Comparison of ENCODE assay signal across 8 mouse cellular contexts in the genomic region with DNA sequence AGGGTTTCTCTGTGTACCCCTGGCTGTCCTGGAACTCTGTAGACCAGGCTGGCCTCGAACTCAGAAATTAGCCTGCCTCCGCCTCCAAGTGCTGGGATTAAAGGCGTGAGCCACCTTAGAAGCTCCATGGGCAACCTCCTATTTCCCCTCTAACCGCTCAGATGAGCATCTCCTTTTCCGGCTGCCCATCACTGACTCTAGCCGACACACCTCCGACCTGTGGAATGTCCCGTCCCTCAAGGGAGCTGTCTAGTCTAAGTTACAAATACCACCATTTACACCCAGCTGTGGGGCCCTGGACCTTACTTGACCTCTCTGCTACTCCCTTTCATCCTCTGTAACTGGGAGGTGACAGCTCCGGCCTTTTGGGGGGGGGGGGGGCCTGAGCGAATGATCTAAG. TPM values are rescaled to one million over a fixed set of nuclear protein-coding genes. Genes with fewer than 3 reads are reported as not detected.
DNase-seq lines count a peak whose midpoint lies in the region; ATAC-seq and TF ChIP-seq lines count a peak whose summit lies in the region.

No protein-coding gene starts in this region.

- DNase-seq in lung, adult 2 months, result no peak
- no peak for DNase-seq in lung, postnatal 14 days
- DNase-seq in hindbrain, embryonic 11.5 days (ENCODE audit: low spot score), result no peak
- DNase-seq in midbrain, embryonic 11.5 days (ENCODE audit: low spot score, missing footprints), result no peak
- no peak for DNase-seq in right cerebral cortex, adult 18-20 months
- no peak for DNase-seq in thymus, postnatal 0 days (ENCODE audit: low spot score)
- no peak for DNase-seq in thymus, postnatal 14 days

- ATAC-seq in hindbrain, embryonic 11.5 days (ENCODE audit: low FRiP score), result no peak
- 0 out of 2 replicates have a peak, but pooled peaks have one; percentile 10 for ATAC-seq in midbrain, embryonic 11.5 days (ENCODE audit: low FRiP score)

- TF ChIP-seq POLR2A in lung, adult 2 months (IDR thresholded peaks at IDR 0.05; ENCODE audit: borderline replicate concordance, extremely low read depth, low read depth, low read length), result no peak
- no peak for TF ChIP-seq POLR2A in cortical plate, adult 2 months (IDR thresholded peaks at IDR 0.05; ENCODE audit: extremely low read depth, insufficient read depth, low read length)

- H3K36me3 ChIP-seq in hindbrain, embryonic 11.5 days (ENCODE audit: control insufficient read depth, insufficient read depth, low read length), result no peaks in the 10 kb centered on the region
- H3K36me3 ChIP-seq in midbrain, embryonic 11.5 days (ENCODE audit: control insufficient read depth, insufficient read depth, low read length), result no peaks in the 10 kb centered on the region

- peak overlapping the region; percentile 68 for H3K4me3 ChIP-seq in lung, adult 2 months (replicated peaks; ENCODE audit: extremely low read depth, low read depth, low read length)
- peak overlapping the region; percentile 69 for H3K4me3 ChIP-seq in cortical plate, adult 2 months (ENCODE audit: insufficient read depth, low read length)
- H3K4me3 ChIP-seq in hindbrain, embryonic 11.5 days (ENCODE audit: low read depth, low read length), result peak overlapping the region; percentile 96
- peak overlapping the region; percentile 93 for H3K4me3 ChIP-seq in midbrain, embryonic 11.5 days (ENCODE audit: low read depth, low read length)

- H3K9ac ChIP-seq in hindbrain, embryonic 11.5 days (ENCODE audit: low read depth, low read length), result peak overlapping the region; percentile 65
- H3K9ac ChIP-seq in midbrain, embryonic 11.5 days (ENCODE audit: low read length), result peak overlapping the region; percentile 81

- H3K27ac ChIP-seq in cortical plate, adult 2 months (ENCODE audit: insufficient read depth, low read length), result no peak overlapping the region
- 0 out of 2 replicates have a peak overlapping the region, but pooled peaks have one; percentile 20 for H3K27ac ChIP-seq in hindbrain, embryonic 11.5 days (ENCODE audit: low read depth, low read length)
- 0 out of 2 replicates have a peak overlapping the region, but pooled peaks have one; percentile 42 for H3K27ac ChIP-seq in midbrain, embryonic 11.5 days (ENCODE audit: low read depth, low read length)

- H3K27me3 ChIP-seq in hindbrain, embryonic 11.5 days (ENCODE audit: control insufficient read depth, insufficient read depth, low read length), result no peaks in the 10 kb centered on the region
- H3K27me3 ChIP-seq in midbrain, embryonic 11.5 days (ENCODE audit: control insufficient read depth, insufficient read depth, low read length), result no peaks in the 10 kb centered on the region

- TF ChIP-seq CTCF in lung, adult 2 months (IDR thresholded peaks at IDR 0.05; ENCODE audit: insufficient read depth, low read length), result no peak
- no peak for TF ChIP-seq CTCF in cortical plate, adult 2 months (IDR thresholded peaks at IDR 0.05; ENCODE audit: extremely low read depth, insufficient read depth, low read length)

- WGBS in lung, adult 2 months, result 9% methylated on average over 10 of the region's 10 CpGs
- WGBS in hindbrain, embryonic 11.5 days, result 13% methylated on average over 10 of the region's 10 CpGs
- 9% methylated on average over 10 of the region's 10 CpGs for WGBS in midbrain, embryonic 11.5 days

- H3K9me3 ChIP-seq in hindbrain, embryonic 11.5 days (ENCODE audit: control insufficient read depth, low read length), result no peaks in the 10 kb centered on the region
- no peaks in the 10 kb centered on the region for H3K9me3 ChIP-seq in midbrain, embryonic 11.5 days (ENCODE audit: control insufficient read depth, low read length)

- H3K4me1 ChIP-seq in lung, adult 2 months (ENCODE audit: control insufficient read depth, insufficient read depth, low read length), result no peaks in the 10 kb centered on the region; the same call in 1 of the 2 replicates
- H3K4me1 ChIP-seq in cortical plate, adult 2 months (ENCODE audit: control insufficient read depth, insufficient read depth, low read length), result peaks cover 2% of the 10 kb centered on the region; the same call in 1 of the 2 replicates
- no peaks in the 10 kb centered on the region; the same call in none of the 2 replicates for H3K4me1 ChIP-seq in hindbrain, embryonic 11.5 days (replicated peaks; ENCODE audit: control insufficient read depth, insufficient read depth, low read length)
- peaks cover 3% of the 10 kb centered on the region; the same call in 1 of the 2 replicates for H3K4me1 ChIP-seq in midbrain, embryonic 11.5 days (ENCODE audit: control insufficient read depth, insufficient read depth, low read length)

- peak overlapping the region; percentile 84 for H3K4me2 ChIP-seq in hindbrain, embryonic 11.5 days (replicated peaks; ENCODE audit: low read depth, low read length)
- peak overlapping the region; percentile 85 for H3K4me2 ChIP-seq in midbrain, embryonic 11.5 days

RNA-seq across cellular contexts. Expression of a gene that starts 0.9 kb away (rescaled TPM):
- 12.5 and 13.3 TPM in 2 replicates for polyA plus RNA-seq in lung, adult 2 months (2012; rRNA removed)
- polyA plus RNA-seq in cortical plate, adult 2 months (2012; rRNA removed), result 14.5 and 17.2 TPM in 2 replicates
- 21.8 and 22.8 TPM in 2 replicates for polyA plus RNA-seq in hindbrain, embryonic 11.5 days (2014; fragmentation: Nextera tagmentation; extraction: Ambion mirVana)
- 24.5 and 27.5 TPM in 2 replicates for polyA plus RNA-seq in midbrain, embryonic 11.5 days (2014; fragmentation: Nextera tagmentation; extraction: Ambion mirVana)
- polyA plus RNA-seq in thymus, postnatal 0 days (2015; fragmentation: Nextera tagmentation; extraction: Ambion mirVana), result 21.0 and 22.4 TPM in 2 replicates

RNA-seq across cellular contexts. Expression of a gene that starts 8.1 kb away (rescaled TPM):
- 5.2 and 5.4 TPM in 2 replicates for polyA plus RNA-seq in lung, adult 2 months (2012; rRNA removed)
- 14.8 and 15.4 TPM in 2 replicates for polyA plus RNA-seq in cortical plate, adult 2 months (2012; rRNA removed)
- 7.1 and 8.2 TPM in 2 replicates for polyA plus RNA-seq in hindbrain, embryonic 11.5 days (2014; fragmentation: Nextera tagmentation; extraction: Ambion mirVana)
- polyA plus RNA-seq in midbrain, embryonic 11.5 days (2014; fragmentation: Nextera tagmentation; extraction: Ambion mirVana), result 6.6 and 7.4 TPM in 2 replicates
- 4.4 and 5.9 TPM in 2 replicates for polyA plus RNA-seq in thymus, postnatal 0 days (2015; fragmentation: Nextera tagmentation; extraction: Ambion mirVana)

RNA-seq across cellular contexts. Expression of a gene that starts 53.7 kb away (rescaled TPM):
- polyA plus RNA-seq in lung, adult 2 months (2012; rRNA removed), result 32.0 and 37.8 TPM in 2 replicates
- 7.6 and 7.7 TPM in 2 replicates for polyA plus RNA-seq in cortical plate, adult 2 months (2012; rRNA removed)
- polyA plus RNA-seq in hindbrain, embryonic 11.5 days (2014; fragmentation: Nextera tagmentation; extraction: Ambion mirVana), result 3.2 and 4.0 TPM in 2 replicates
- 2.0 and 3.1 TPM in 2 replicates for polyA plus RNA-seq in midbrain, embryonic 11.5 days (2014; fragmentation: Nextera tagmentation; extraction: Ambion mirVana)
- polyA plus RNA-seq in thymus, postnatal 0 days (2015; fragmentation: Nextera tagmentation; extraction: Ambion mirVana), result 9.6 and 10.3 TPM in 2 replicates
